Mouse (Mus musculus): ENCODE results near the gene A030005K14Rik. TPM values are rescaled to one million over a fixed set of nuclear protein-coding genes. Genes with fewer than 3 reads are reported as not detected.

Gene A030005K14Rik
- total RNA-seq, 2 experiments from 2014 or later = not detected

GRCm38 (mm10) chr1:83038109-83038672 is 21.0 kb downstream of the A030005K14Rik start, which contains the start of gene Slc19a3:
Gene Slc19a3, minus strand, starts transcription at chr1:83038448.
- intact Hi-C loops (cut with DNase I) = no loop called here
- peak; percentile 7 to 27 for DNase-seq

DNA sequence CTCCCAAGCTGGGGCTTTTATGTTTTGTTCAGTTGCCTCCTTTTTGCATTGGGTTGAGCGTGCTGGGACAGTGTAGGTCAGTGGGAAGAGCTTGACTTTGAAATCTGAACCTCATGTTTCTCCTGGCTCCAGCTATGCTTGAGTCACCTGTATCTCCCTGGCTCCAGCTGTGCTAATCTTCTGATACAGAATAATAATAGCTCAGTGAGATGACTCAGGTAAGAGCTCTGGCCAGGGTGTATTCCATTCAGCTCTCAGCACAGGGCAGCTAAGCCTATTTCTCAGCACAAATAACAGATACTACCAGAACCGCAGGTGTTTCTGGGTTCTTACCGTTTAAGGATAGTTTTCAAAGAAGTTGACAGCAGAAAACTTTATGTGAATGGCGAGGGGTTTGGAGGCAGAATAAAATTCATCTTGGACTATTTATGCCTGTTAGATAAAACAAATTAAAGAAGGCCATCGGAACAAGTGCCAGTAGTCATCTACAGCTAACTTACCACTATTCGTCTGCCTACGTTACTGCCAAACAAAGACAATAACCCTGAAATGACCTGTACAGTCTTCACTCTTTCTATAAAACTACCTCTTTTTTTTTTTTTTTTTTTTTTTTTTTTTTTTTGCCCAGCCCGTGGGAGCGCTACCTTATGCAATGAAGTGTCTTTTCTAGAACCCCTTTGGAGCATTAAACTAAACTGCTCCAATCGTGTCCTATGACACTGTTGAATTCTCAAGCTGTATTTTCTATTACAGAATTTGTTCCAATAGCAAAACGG is 22.1 kb downstream of the A030005K14Rik start:
- no peak for DNase-seq
- intact Hi-C loops (cut with DNase I) = no loop called here

- DNase-seq = no peak
- intact Hi-C loops (cut with DNase I) = no loop called here
Measured at GRCm38 (mm10) chr1:83034509-83034908, 24.7 kb downstream of the A030005K14Rik start.

- no peak for DNase-seq
- intact Hi-C loops (cut with DNase I) = no loop called here
Measured at GRCm38 (mm10) chr1:83032508-83032907, 26.7 kb downstream of the A030005K14Rik start.

- intact Hi-C loops (cut with DNase I) = no loop called here
- no peak for DNase-seq
Measured at GRCm38 (mm10) chr1:83031950-83032349, 27.2 kb downstream of the A030005K14Rik start.

GRCm38 (mm10) chr1:83016556-83016955 is 42.6 kb downstream of the A030005K14Rik start:
- intact Hi-C loops (cut with DNase I) = no loop called here
- no peak for DNase-seq

- no peak for DNase-seq
- intact Hi-C loops (cut with DNase I) = no loop called here
Measured at GRCm38 (mm10) chr1:83015329-83015879, 43.8 kb downstream of the A030005K14Rik start.

DNA sequence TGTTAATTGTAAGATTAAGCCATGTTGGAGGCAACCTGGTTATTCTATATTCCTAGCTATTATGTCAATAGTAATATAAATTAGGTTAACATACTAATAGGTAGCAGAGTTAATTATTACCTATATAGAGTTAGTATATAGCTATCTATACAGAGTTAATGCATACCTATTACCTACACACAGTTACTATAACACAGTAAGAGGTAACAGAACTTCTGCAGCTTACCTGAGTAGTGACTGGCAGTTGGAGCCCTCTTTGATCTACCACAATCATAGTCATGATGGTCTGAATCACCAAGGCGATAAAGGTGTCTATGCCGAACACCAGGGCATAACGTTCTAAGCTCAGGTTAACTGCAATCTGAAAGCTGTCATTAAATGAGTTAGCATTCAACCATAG is 44.7 kb downstream of the A030005K14Rik start:
- intact Hi-C loops (cut with DNase I) = no loop called here
- no peak for DNase-seq

Other genes with a start within 250 kb of the A030005K14Rik start
- 10 to 100 TPM; 29.7 to 29.8 TPM for gene Agfg1, start 219.9 kb downstream of the A030005K14Rik start, total RNA-seq (2021)
- gene A030005L19Rik, start 146.1 kb downstream of the A030005K14Rik start, total RNA-seq (2021) = under 1 TPM in 1 of 2 experiments, not detected in 1; 0.35 TPM
- gene A030014E15Rik, start 134.5 kb downstream of the A030005K14Rik start, total RNA-seq (2021) = not detected
- not detected for gene Gm6217, start 128.0 kb downstream of the A030005K14Rik start, total RNA-seq (2021)
- not detected for gene A030003K21Rik, start 116.0 kb downstream of the A030005K14Rik start, total RNA-seq (2021)
- gene Gm7544, start 103.4 kb downstream of the A030005K14Rik start, total RNA-seq (2021) = not detected
- gene Gm47955, start 99.1 kb downstream of the A030005K14Rik start, total RNA-seq (2021) = not detected
- gene Gm47959, start 58.8 kb downstream of the A030005K14Rik start, total RNA-seq (2021) = not detected
- gene Slc19a3, start 20.9 kb downstream of the A030005K14Rik start, total RNA-seq (2021) = under 1 TPM; 0.43 to 0.67 TPM
- gene Krtap28-10, start 16.9 kb downstream of the A030005K14Rik start, total RNA-seq (2021) = not detected
- gene Gm47969, start 14.4 kb downstream of the A030005K14Rik start, total RNA-seq (2021) = not detected
- not detected for gene Krtap28-13, start 1.6 kb upstream of the A030005K14Rik start, total RNA-seq (2021)
- not detected for gene Ccl20, start 57.4 kb upstream of the A030005K14Rik start, total RNA-seq (2021)
- not detected for gene Daw1, start 100.4 kb upstream of the A030005K14Rik start, total RNA-seq (2021)

Measured in heart, postnatal 36 days (tissue).